Mouse (Mus musculus): ENCODE results near the gene Psenen. TPM values are rescaled to one million over a fixed set of nuclear protein-coding genes. Genes with fewer than 3 reads are reported as not detected.

The Psenen gene
- 10 to 100 TPM; 87.7 to 94.4 TPM for total RNA-seq (2021)
- long read RNA-seq, experiment 1, transcript Psenen-201 (4 exons, 708 nt) = major isoform, 31 of 36 reads
- long read RNA-seq, experiment 1, partial matches to known transcripts = 1 of 36 reads
- long read RNA-seq, experiment 1, other reads (novel, unspliced or antisense) = 2 of 36 reads
- long read RNA-seq, experiment 2, transcript Psenen-203 (3 exons, 669 nt) = minor isoform, 5 of 45 reads
- long read RNA-seq, experiment 2, transcript Psenen-201 (4 exons, 708 nt) = major isoform, 35 of 45 reads
- long read RNA-seq, experiment 2, partial matches to known transcripts = 2 of 45 reads
- long read RNA-seq, experiment 2, other reads (novel, unspliced or antisense) = 0 of 45 reads

GRCm38 (mm10) chr7:30563117-30563905 lies at the start of gene Psenen, which contains the start of the genes U2af1l4 and Gm49396:
Gene Psenen, minus strand, starts transcription at chr7:30563627.
Gene U2af1l4, plus strand, starts transcription at chr7:30563301.
Gene Gm49396, plus strand, starts transcription at chr7:30563344.
- peak; percentile 95 to 96 for DNase-seq (ENCODE audit: low spot score in 2 of 2)

DNA sequence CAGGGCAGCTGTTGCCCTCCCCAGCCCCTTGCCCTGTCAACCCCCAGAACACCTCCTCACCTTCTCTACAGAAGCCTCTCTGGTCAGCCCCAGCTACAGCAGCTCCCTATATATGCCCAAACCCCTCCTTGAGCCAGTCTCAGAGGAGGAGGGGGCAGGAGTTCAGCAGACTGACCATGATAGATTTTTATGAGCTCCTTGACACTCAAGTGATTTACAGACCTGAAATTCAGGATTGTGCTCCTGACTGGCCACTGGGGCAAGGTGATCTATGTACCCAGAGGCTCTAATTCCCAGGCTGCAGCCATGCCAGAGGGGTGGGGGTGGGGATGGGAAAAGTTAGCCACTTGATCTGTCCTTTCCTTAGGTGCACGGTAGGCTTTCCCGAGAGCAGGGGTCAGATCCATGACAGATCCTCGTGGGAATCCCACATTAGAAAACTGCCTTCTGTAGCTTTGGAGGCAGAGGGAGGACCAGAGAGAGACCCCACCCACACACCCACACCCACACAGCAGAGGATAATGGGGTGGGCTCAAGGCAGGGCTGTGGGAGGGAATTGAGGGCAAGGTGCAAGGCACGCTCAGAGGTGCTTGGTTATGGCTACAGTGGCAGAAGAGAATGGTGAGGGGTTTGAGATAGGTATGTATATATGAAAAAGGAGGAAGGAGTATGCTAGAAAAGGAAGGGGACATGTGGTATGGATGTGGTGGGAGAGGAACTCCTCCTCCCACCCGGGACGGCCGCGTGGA lies 49.4 kb upstream of the Psenen start, which contains the start of gene Upk1a:
TSS of gene Upk1a (minus strand) at position 194 of the 749 bp plus-strand sequence.
- no peak for DNase-seq (ENCODE audit: low spot score in 2 of 2)

GRCm38 (mm10) chr7:30610043-30610442 lies 46.6 kb upstream of the Psenen start:
- DNase-seq (ENCODE audit: low spot score in 2 of 2) = no peak

DNA sequence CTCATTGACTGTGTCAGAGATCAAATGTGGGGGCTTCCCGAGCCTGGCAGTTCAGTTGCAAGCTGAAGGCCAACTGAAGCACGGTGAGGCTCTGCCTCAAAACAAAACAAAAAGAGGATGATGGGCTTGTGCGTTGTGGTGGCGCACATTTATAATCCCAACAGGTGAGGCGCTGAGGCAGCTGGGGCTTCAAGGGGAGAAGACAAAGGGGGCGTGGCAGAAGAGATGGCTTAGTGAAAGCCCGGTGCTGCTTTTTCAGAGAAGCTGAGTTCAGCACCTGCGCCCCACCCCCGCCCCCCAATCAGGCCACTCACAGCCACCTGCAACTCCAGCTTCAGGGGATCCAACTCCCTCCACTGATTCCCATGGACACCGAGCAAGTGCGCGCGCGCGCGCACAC lies 45.0 kb upstream of the Psenen start:
- no peak for DNase-seq (ENCODE audit: low spot score in 2 of 2)

GRCm38 (mm10) chr7:30607706-30608309 lies 44.4 kb upstream of the Psenen start:
- DNase-seq (ENCODE audit: low spot score in 2 of 2) = peak in 1 of 2 experiments; percentile 48

DNA sequence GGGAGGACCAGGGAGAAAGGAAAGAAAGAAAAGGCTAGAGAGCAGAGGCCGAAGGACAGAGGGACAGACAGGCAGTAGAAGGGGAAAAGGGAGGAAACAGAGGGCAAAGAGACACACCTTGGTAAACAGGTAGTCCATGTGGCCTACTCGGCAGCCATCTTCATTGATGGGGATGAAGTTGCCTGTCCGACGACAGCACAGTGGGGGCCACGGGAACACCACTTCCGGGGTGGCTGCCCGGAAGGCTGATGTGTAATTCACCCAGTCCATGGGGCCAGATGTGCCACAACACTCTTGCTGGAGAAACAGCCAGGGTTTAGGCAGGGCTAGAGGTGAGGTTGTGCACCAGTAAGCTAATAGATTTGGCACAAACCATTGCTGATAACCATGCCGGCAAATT lies 41.5 kb upstream of the Psenen start:
- DNase-seq (ENCODE audit: low spot score in 2 of 2) = no peak

- no peak for DNase-seq (ENCODE audit: low spot score in 2 of 2)
Observed at GRCm38 (mm10) chr7:30604424-30604823, 41.0 kb upstream of the Psenen start.

DNA sequence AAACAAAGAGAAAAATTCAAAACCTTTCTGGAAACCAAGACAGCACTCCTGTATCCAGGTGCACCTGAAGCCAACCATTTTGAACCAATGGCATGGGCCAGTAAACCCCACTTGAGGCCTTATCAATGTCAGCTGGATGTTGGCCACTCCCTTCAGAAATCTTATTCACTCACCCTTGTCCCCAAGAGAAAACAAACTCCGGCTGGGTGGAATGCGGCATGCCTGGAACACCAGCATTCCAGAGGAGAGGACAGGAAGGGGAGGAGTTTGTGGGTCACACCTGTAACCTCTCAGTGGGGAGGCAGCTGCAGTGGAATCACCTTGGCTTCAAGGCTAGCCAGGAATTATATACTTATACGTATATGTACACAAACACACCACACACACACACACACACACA lies 39.2 kb upstream of the Psenen start:
- DNase-seq (ENCODE audit: low spot score in 2 of 2) = no peak

- DNase-seq (ENCODE audit: low spot score in 2 of 2) = no peak
Observed at GRCm38 (mm10) chr7:30600651-30601050, 37.2 kb upstream of the Psenen start.

- peak; percentile 90 to 93 for DNase-seq (ENCODE audit: low spot score in 2 of 2)
Observed at GRCm38 (mm10) chr7:30599933-30600353, 36.5 kb upstream of the Psenen start.

GRCm38 (mm10) chr7:30598786-30599185 lies 35.4 kb upstream of the Psenen start, which contains the start of gene Zbtb32:
Gene Zbtb32, minus strand, starts transcription at chr7:30598909.
- DNase-seq (ENCODE audit: low spot score in 2 of 2) = no peak

DNA sequence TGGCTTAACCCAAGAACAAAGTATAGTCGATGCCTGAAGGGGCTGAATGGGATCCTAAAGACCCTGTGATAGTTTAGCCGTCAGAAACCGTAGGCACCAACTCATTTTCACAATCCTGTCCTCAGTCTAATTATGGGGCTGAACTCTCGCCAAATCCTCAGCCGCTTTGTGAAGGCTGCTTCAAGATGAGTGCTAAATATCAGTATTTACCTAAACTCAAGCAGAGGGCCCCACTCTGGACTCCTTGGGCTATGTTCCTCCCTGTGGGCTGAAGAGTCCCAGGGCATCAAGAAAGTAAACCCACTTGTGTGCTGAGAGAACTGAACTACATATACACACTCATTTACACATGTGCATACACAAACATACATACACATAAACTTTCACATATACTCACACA lies 33.4 kb upstream of the Psenen start:
- no peak for DNase-seq (ENCODE audit: low spot score in 2 of 2)

DNA sequence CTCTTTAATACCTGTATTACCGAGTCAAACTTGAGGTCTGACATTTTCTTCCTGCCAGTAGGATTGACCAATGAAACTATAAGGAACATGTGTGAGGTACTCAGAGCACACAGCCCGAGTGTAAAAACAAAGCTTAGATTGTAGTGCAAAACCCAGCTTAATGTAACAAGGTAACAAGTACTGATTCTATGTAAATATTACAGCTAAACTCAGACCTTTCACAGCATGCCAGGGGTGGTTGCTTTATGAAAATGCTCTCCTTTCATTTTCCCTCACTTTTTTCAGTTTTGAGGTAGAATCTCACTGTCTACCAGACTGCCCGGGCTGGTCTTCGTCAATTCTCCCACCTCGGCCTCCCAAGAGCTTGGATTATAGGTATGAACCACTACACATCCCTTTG lies 32.7 kb upstream of the Psenen start:
- no peak for DNase-seq (ENCODE audit: low spot score in 2 of 2)

- DNase-seq (ENCODE audit: low spot score in 2 of 2) = no peak
Observed at GRCm38 (mm10) chr7:30594510-30595024, 31.1 kb upstream of the Psenen start.

GRCm38 (mm10) chr7:30593579-30594509 lies 30.4 kb upstream of the Psenen start:
- no peak for DNase-seq (ENCODE audit: low spot score in 2 of 2)

- no peak for DNase-seq (ENCODE audit: low spot score in 2 of 2)
Observed at GRCm38 (mm10) chr7:30592772-30593423, 29.5 kb upstream of the Psenen start.

DNA sequence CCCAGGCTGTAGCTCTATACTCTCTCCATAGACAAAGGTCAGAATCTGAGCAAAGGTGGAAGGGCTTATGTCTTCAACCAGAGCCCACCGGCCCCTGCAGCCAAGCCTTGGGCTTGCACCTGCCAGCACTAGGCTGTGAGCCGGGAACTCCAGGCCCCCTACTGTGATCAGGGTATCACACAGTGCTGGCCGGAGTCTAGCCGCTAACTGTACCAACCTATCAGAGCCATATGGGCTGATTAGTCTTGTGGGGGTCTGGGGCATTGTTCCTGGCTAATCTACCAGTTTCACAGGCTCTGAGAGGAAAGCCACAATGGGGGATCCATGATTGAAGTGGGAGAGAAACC lies 28.2 kb upstream of the Psenen start:
- DNase-seq (ENCODE audit: low spot score in 2 of 2) = no peak

DNA sequence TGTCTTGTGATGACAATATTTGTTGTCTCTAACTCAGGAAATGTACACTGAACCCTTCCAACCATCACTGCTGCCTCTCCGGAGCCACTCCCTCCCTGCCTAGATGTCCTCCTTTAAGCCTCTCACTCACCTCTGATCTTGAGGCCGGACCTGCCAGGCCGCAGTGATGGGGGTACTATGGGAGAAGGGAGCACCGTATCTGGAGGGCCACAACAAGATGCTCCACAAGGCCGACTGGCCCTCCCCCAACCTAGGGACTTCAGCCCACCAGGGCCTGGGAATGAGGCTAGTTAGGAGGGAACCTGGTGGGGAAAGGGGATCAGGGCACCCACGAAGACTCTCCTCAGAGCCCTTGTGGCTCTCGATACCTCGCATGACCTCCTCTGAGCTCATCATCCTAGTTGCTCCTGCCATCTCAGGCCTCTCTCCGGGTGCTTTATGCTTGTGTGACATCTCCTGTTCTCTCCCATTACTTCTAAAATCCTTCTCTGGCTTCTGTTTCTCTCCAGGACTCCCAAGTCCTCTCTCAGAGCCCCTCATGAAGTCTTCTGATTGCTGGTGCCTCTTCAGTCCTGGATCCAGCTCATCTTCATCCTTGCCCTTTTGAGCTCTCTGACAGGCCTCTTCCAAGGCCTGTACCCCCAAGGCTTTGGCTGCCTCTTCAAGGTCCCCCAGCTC lies 27.6 kb upstream of the Psenen start:
- no peak for DNase-seq (ENCODE audit: low spot score in 2 of 2)

Measured in left cerebral cortex, adult 18-20 months (tissue).